Mouse (Mus musculus) ES-E14 (cell line): ENCODE measurements around the gene Msh2.

Experiments used
- HCFC1 ChIP-seq: IDR thresholded peaks from 2 replicates; pipeline ENCODE4 v1.6.1; 2012; ENCODE audit warnings: low read length, inconsistent platforms, borderline replicate concordance; ENCODE audit not compliant: insufficient read depth
- ZC3H11A ChIP-seq: IDR thresholded peaks from 2 replicates; pipeline ENCODE4 v1.6.1; 2012; ENCODE audit warnings: low read depth, mild to moderate bottlenecking, inconsistent platforms, low read length, borderline replicate concordance

DNA sequence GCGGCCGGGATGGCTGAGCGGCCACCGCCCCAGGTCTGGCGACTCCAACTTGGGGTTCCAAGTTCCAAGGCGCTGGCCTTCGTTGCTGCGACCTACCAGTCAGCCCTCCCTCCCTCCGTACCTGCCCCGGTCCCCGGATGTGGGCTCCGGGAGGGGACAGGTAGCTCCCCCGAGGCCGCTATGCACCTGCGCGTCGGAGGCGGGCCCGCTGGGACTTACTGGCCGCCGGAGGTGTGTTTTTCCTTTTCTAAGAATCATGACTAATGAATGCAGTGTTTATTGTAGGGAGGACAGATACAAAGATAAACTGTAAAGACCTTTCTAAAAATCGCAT, 35.1 kb upstream of the Msh2 start:
- no peak for TF ChIP-seq ZC3H11A
- TF ChIP-seq HCFC1: no peak
